Mouse (Mus musculus) cortical plate, adult 2 months (tissue): ENCODE measurements at regions not wholly inside any gene's neighbourhood (a gene's known extent, or its start where the extent isn't known, plus 50 kb on each side); places are given as distances from the start of the nearest gene placed in this dataset.

Experiments used
- CTCF ChIP-seq: fragments of 200-500 bp; IDR thresholded peaks from 2 replicates; pipeline ENCODE4 v1.5.1; 2011; ENCODE audit warnings: mild to moderate bottlenecking, control low read depth, low read length; ENCODE audit not compliant: insufficient read depth; ENCODE audit errors: extremely low read depth
- POLR2A ChIP-seq: fragments of 200-500 bp; IDR thresholded peaks from 2 replicates; pipeline ENCODE4 v1.6.1; 2011; ENCODE audit warnings: mild to moderate bottlenecking, low read length, control low read depth; ENCODE audit not compliant: insufficient read depth; ENCODE audit errors: extremely low read depth

- TF ChIP-seq POLR2A (no peak), CTCF (no peak)
Observed at GRCm38 (mm10) chr7:40717991-40718390, 180.1 kb upstream of the Vstm2b start.
